Mouse (Mus musculus) cerebellum, postnatal 25 days (tissue): ENCODE results near the gene Htra1.

Experiments used
- DNase-seq, 2 experiments: peaks; one replicate each; pipeline ENCODE4 v3.0.0; 2021; ENCODE audit warnings: mixed read lengths in 2 of 2

Gene Htra1

DNA sequence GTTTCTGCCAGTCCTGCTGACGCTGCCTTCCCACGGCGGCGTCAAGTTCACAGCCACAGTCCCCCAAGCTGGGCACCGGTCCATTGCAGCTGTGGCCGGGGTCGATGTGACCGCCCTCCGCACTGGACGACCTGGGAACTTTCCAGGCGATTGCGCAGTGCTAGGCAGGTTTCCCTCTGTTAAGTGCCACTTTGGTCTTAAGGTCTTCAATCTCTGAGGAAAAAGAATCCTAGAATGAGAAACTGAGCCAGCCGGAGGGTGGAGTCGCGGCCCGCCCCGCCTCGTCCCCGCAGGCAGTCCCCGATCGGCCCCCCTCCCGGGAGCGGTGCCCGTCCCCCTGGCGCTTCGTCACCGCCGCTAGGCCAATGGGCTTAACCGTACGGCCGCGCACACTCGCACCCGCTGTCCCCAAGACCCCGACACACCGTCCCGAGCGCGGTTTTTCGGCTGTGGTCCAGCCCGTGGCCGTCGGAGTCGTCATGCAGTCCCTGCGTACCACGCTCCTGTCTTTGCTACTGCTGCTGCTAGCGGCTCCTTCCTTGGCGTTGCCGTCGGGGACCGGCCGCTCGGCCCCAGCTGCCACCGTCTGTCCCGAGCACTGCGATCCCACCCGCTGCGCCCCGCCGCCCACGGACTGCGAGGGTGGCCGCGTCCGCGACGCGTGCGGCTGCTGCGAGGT, at the start of gene Htra1:
TSS of gene Htra1 (plus strand) at position 319 of the 679 bp plus-strand sequence.
- DNase-seq = peak; percentile 55 to 72

DNA sequence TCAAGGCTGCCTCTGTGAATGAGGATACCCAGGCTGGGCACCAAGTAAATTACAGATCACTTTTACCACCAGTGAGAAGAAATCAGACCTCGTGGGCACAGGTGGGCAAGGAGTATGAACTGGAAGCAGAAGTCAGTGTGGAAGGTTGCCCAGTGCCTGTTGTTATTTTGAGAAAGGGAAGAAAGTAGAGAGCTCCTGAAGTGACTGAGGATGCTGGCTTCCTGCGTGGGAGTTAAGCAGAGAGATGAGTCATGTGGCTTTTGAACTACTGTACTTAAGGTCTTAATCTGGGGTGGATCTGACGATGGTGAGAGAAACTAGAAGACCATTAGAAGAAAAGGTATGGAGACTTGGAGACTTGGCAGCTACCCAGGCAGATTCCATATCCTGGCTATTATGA, 49.7 kb upstream of the Htra1 start:
- DNase-seq = peak in 1 of 2 experiments; percentile 44

DNA sequence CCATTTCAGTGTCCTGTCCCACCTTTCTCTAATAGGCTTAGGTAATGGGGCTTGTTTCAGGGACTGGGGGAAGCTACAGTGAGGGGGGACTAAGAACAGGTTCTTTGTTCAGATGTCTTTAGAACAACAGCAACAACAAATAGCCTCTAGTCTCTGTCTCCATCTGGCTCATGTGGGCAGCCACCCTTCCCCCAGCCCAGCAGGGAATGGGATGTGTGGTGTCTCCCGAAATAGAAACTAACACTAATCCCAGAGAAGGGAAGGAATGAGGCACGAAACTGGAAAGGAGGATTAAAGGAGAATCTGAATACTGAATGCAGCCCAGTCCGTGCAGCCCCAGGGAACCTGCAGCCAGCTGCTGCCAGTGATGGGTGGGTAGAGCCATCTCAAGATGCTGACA, 48.0 kb upstream of the Htra1 start:
- peak; percentile 67 to 75 for DNase-seq

DNA sequence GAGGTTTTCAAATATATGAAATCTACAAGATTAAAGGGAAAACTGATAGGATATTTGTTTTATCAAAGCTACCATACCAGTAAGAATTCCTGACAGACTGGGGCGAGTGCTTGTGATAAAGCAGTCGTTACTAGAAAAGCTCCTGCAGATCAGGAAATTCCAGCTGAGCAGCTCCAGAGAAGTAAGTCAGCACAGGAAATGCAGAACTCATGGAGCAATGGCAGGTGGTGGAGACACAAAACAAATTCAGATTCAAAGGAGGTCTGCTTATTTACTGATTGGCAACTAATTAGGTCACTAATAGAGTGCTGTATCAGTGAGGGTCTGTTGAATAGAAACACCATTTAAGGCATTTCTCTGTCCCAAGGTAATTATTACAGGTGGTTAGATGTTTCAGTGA, 45.0 kb upstream of the Htra1 start:
- no peak for DNase-seq

DNA sequence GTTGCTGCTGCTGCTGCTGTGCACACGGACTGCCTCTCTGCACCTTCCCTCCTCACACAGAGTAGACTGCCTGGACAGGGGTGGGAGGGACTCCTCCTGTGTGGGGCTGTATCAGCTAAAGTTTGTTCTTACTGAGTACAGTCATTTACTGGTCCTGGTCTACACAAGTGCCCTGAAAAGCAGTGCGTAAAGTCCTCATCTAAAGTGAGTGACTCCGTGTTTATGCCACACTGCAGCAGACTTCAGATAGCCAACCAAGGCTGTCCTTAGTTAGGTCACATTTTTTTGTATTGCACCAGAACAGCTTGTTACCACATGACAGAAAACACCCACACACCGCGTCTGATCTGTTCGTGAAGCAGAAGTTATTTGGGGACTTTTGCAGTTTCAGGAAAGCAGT, 42.9 kb upstream of the Htra1 start:
- no peak for DNase-seq

DNA sequence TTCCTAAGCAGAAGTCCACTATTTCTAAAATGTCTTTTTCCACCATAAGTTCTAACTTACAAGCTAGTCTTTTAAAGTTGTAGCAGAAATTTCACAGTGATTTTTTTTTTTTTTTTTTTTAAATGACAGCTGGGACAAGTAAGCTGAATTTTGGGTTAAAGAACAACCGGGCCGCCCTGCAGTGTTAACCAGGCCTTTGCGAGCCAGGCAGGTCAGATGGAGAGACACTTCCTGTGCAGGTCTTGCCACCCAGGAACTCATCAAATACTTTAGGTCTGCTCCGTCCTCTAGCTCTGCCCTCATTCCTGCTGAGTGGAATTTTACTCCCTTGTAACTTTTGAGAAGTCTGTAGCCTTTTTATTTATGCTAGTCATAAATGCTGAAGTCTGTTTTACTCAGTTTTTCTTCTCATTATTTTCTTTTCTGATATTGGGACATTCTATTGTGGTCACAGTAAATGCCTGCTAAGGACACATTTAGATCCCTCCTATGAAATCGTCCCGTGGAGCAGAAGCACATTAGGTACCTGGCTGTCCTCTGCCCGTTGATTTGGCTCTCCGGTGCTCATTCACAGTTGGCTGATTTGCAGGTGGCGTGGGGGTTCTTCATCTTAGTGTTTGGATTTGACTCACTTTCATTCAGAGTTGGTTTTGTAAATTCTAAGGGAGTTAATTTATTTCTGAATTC, 40.8 kb upstream of the Htra1 start:
- DNase-seq = peak; percentile 45 to 60

DNA sequence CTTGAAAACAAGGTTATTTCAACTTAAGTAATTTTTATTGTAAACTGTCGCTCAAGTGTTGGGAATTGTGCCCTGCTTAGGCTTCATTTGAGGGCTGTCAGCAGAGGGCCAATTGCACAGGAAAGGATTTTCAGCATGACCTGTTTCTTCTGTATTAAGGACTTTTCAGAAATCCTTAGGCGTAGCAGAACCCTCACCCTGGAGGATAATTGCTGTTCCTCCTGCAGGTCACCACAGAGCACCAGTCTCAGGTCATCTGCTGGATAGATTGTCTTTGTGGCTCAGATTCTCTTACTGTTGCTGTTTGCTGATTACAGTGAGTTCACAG, 40.3 kb upstream of the Htra1 start:
- DNase-seq = peak; percentile 30 to 32

DNA sequence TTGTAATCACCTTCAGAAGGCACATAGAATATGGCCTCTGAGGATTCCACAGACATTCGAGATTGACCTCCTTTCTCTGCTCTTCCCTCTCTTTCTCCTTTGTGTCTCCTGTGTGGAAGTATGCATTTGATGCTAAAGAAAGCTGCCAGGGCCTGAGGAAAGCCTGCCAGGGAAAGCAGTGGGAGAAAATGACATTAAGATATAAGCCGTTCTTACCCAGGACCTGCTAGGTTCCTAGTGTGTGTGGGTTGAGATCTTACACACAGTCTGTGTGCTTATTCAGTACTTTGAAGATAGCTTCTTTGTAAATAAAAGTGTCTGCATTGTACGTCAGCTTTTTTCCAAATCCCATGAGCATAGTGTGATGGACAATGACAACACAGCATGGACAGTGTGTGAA, 39.8 kb upstream of the Htra1 start:
- DNase-seq = no peak

DNA sequence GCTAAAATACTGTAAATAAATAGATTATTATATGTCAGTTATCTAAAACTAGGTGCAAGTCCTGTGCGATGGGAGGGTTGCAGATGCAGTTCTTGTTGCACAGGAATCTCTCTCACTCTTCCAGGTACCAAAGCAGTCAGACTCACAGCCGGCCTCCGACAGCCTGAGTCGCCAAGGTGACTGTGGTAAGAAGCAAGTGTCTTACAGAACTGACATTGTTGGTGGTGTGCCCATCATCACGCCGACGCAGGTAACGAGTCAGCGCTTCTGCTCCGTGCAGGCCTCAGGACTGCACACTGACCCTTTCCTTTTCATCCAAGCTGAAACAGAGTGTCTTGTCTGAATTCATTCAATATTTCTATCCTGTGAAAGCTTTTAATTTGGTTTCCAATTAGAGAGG, 38.7 kb upstream of the Htra1 start:
- DNase-seq = no peak

DNA sequence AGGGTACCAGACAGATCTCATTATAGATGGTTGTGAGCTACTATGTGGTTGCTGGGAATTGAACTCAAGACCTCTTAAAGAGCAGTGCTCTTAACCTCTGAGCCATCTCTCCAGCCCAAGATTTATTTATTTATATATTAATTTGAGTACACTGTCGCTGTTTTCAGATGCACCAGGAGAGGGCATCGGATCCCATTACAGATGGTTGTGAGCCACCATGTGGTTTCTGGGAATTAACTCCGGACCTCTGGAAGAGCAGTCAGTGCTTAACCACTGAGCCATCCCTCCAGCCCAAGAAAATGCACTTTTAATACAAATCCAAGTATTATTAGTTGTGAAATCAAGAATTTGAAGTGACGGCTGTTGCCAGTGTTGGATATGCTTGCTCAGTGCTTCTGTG, 37.5 kb upstream of the Htra1 start:
- DNase-seq = peak in 1 of 2 experiments; percentile 45

DNA sequence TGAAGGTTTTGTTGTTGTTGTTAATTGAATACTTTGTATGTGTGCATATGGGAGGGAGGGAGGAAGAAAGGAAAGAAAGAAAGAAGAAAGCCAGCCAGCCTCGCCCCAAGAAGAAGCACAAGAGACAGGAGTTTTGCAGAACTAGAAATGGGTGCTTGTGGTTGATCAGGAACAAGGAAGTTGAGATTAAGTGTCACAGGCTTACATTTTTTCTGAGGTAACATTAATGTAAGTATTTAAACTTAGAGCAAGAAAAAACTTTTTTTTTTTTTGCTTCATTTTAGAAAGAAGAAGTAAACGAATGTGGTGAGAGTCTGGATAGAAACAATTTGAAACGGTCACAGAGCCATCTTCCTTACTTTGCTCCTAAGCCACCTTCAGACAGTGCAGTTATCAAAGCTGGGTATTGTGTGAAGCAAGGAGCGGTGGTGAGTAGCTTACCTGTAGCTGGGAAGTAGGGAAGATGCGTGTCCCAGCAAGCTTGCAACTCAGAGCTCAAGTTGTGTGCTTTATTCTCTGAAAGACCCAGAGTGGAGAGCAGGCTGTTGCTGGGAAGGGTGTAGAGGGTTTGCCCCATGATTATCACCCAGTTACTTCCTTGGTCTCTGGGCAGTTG, 35.6 kb upstream of the Htra1 start:
- no peak for DNase-seq

DNA sequence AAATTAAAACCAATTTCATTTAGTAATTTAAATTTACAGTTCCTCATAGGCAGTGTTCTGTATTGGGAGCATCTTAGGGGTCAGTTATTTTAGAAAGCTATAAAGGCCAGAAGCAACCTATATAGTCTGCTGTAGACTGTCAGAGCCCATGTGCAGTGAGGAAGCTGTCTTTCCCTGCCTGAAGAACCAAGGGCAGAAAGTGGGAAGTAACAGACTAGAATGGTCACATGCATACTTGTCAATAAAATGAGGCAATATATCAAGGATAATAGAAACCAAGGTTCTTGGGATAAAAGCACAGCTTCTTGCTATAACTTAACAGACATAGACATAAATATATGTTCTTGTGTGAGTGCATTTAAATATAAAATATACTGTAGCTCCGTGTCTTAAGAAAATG, 33.0 kb upstream of the Htra1 start:
- no peak for DNase-seq

DNA sequence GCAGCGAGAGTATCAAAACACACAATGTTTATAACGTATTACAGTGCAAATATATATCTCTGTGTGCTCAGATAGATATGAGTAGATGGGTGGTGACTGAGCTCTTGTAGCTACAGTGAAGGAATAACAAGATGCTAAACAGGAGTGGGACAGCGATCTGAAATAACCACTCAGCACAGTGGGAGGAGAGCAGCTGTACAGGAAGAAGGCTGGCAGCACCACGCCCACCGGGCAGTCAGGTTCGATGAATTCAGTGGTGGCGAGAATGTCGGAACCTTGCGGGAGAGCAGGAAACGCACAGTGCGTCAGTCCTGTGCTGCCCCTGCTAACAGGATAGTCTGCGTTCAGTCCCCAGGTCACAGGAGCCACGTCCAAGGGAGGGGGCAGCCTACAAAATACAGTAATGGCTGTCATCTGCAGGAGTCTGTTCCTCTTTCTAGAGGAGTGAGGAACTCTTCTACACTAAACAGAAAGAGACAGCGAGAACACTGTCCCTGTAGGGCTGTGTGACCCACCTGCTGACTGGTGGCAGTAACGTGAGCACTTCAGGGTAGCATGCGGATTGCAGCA, 32.3 kb upstream of the Htra1 start:
- no peak for DNase-seq

DNA sequence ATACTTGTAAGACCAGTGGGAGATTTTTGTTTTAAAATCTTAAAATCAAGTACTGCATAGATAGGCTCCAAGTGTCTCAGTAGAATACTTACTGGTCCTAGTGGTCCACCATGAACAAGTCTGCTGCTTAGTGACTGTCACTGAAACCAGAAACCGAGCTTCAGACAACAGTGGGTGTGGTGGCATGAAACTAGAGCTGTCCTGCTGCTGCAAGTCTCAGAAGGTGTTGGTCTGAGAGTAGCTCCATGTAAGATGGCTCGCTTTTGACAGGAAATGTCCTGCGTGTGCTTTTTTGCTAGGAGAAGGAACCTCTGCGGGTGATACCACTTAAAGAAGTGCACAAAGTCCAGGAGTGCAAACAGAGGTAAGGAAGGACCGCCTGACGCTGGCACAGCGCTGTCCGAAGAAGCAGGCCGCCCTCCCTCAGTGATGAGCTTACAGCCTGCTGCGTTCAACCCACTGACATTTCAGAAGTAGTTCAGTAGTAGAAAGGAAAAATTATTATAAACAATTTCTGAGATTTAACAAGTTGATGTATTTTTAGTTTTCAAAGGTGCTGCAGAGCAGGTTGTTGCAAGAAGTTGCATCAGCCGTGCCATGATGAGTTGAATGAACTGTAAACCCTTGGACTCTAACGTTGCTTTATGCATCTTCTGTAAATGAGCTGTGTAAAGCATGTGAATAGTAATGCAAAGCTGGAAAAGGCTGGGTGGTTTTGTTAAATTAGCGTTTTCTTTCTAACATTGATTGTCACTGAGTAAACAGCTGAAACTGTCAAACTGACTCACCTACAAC, 31.1 kb upstream of the Htra1 start:
- DNase-seq = no peak

DNA sequence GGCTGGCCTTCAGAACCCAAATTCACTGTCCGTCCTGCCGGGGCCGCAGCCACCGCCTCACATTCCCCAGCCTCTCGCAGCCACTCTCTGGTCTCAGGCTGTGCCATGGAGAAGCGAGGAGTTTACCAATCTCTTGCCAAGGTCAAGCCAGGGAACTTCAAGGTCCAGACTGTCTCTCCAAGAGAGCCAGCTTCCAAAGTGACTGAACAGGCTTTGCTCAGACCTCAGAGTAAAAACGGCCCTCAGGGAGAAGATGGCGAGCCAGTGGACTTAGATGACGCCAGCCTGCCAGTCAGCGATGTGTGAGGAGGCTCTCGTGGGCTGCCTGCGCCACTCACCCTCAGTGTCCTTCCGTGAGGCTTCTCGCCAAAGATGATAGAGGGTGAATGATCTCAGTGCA, 25.1 kb upstream of the Htra1 start:
- no peak for DNase-seq

DNA sequence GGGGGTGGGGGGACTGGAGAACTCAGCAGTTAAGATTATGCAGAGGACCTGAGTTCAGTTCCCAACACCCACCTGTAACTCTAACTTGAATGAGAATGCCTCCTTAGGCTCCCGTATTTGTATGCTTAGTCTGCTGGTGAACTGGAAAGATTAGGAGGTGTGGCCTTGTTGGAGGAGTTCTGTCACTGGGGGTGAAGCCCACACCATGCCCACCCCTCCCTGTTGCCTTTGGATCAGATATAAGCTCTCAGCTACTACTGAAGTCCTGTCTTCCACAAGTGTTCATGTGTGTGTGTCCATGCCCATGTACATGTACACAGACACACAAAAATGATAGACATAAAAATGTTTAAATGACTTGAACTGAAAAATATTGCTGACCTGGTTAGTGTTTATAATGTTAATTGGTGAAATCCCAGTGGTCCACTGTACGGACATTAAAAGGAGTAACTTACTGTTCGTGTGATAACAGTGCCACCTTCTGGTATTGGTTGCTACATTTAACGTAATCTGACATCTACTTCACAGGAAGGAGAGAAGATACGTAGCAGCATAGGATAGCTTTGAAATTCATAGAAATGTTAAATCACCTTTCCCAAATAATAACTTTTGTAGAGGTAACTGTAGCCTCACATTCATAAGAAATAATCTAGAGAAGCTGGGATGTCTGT, 21.1 kb upstream of the Htra1 start:
- DNase-seq = peak in 1 of 2 experiments; percentile 45

DNA sequence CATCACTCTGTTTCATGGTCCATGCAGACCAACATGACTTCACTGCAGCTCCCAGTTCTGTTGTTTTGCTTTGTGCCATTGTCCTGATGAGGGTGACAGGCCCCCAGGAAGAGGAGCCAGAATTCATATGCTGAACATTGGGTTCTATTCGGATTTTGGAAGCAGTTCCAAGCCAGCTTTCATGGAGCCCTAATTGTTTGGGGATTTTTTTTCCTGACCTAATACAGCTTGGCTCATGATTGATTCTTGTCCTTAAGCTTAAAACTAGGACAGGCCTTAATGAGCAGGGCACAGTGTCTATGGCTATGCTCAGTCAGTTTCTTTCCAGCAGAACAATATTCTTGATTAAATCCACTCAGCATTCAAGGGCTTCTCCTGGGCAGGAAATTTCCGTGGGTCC, 17.7 kb upstream of the Htra1 start:
- DNase-seq = no peak

DNA sequence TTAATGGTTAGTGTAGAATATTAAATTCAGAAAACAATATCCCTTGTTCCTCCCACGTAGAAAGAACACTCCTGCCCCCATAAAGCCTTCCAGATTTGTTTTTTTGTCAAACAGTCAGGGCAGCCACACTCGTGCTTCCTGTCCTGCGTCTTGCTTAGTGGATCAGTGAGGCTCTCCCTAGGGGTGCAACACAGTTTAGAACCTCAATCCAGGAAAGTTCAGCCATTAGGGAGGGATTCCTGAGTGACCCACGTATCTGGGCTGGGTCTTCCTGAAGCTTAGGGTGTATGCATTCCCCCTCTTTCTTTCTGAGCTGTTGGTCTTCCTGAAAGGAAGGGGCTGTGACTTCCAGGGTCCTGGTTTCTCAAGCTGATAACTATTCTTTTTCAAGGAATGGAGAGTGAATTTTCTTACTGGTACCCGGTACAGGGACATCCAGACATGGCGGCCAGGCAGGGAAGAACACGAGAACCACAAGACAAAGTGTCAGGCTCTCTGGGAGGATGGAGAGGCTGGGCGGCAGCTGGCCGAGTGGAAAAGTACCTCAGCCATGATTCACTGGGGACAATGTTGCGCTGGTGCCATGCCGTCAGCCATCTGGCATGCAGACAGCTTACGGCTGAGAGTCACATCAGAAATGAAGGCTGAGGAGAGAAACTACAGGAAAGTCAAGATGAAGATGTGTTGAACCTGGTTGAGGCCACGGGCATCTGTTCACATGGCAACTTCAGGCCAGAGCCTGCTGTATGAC, 12.8 kb upstream of the Htra1 start:
- DNase-seq = peak; percentile 43 to 57

DNA sequence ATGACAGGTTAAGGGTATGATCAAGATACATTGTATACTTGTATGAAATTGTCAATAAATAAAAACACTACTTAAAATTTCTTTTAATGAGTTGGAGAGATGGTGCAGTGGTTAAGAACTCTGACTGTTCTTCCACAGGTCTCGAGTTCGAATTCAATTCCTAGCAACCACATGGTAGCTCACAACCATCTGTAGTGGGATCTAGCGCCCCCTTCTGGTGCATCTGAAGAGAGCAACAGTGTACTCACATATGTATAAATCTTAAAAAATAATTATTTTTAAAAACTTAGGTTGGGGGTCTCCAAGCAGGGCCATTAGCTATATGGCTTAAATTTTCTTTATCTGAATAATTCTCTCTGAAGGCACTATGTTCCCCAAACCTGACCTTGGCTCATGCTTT, 5.5 kb upstream of the Htra1 start:
- no peak for DNase-seq

DNA sequence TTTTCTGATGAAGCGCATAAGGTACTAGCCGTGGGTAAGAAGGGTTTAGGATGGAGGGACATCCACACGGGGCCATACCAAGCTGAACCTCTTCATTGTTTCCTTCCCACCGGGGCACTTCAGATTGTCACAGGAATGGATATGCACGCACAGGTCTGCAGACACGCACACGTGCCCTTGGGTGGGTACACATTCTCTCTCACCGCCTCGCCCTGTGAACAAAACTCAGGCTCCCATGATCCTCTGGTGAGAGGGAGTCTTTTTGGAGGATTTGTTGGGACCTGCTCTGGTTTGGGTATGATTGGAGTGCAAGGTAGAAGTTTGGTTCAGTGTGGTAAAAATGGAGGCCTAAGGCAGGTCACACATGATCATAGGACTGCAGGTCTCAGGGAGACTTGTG, 3.0 kb upstream of the Htra1 start:
- no peak for DNase-seq

DNA sequence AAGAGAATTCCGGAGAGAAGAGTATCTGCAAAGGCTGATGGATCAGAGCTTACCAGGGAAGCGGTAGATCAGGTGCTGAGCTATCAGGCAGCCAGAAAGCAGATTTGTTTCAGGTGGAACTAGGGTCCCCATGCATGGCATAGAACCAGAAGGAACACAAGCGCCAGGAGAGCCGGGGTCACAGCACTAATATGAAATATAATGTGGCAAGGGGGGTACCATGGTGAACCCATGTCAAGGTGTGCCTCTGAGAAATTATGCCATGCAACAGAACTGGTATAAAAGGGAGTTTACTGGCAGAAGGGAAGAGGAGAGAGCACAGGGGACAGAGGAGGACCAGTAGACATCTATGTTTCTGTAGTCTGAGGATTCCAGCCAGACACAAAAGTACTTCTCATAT, 1.3 kb upstream of the Htra1 start:
- no peak for DNase-seq

DNA sequence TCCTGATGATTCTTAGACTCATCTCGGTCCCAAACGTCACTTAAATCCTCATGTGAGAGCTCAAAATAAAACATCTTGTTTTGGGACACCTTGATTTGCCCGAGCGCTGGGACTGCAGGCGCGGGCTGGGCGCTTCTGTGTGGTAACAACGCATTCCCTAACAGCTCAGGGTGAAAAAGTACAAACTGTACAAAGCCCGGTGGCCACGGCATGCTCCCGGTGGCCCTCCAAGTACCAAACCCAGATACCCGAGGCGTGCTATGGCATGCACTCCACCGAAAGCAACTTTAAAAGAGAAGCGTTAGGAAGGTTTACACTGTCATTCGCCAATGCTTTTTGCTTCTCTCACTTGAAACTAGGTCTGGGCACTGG, 504 bp upstream of the Htra1 start:
- no peak for DNase-seq
